Mouse (Mus musculus) gastrocnemius, postnatal 25 days (tissue): ENCODE measurements around the gene Tnik. TPM values are rescaled to one million over a fixed set of nuclear protein-coding genes. Genes with fewer than 3 reads are reported as not detected.
A peak's percentile ranks its signal among the peaks of the same experiment; 100 is the strongest.

Source experiments
- DNase-seq: peaks from one replicate; pipeline ENCODE4 v3.0.0; 2022
- total RNA-seq, 2 experiments: library from RNA; stranded (reverse); gene quantifications; 1 replicate in 1 of 2; 2 replicates in 1 of 2; pipeline ENCODE4 v1.2.3; 2021

Tnik gene
- total RNA-seq, 2 experiments from 2014 or later, result 40.6 to 45.9 TPM

DNA sequence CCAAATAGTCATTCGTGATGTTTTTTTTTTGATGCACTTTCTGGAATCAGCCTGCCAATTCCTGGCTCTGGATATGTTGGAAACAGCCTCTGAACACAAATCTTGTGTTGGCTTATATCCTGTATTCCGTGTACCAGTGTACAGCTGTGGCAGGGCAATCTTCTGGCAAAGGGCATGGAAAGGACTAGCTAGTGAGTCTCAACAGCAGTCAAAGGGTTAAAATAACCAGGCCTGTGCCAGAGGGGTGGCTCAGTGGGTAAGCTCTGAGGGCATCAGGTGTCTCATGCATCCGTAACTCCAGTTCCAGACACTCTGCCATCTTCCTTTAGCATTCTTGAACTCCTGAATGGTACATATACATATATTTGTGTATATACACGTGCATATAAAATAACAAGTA, 83.5 kb downstream of the Tnik start:
- DNase-seq, result no peak

GRCm38 (mm10) chr3:28348746-28349145, 85.7 kb downstream of the Tnik start:
- DNase-seq, result no peak

DNA sequence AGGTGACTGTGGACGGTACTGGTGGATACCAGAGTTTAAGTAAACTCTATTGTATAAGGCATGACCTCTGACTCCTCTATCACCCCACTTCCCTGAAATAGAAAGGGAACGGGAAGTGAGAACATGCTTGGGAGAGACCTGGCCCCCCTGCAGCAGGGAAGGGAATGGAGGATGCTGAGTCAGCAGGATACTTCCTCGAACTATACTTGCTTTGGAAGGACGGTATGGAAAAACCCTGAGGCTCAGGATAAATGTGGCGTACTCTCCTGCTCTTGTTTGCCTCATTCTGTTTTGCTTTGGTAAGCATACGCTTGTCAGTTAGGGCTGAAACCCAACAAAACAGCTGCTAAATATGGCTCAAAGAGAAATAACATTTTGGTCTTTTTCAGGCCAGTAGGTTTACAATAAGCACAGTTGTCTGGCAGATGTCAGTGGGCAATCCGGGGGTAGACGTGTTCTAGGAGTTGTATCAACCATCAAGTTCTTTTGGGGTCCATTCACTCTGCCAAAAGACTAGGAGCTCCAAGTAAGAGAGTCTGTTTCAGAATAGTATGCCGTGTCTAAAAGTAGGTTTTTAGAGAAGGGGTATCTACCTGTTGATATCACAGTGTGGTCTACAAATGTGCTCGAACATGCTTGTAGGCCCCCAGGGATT, 87.3 kb downstream of the Tnik start:
- no peak for DNase-seq

- no peak for DNase-seq
Observed at GRCm38 (mm10) chr3:28358391-28358790, 95.4 kb downstream of the Tnik start.

DNA sequence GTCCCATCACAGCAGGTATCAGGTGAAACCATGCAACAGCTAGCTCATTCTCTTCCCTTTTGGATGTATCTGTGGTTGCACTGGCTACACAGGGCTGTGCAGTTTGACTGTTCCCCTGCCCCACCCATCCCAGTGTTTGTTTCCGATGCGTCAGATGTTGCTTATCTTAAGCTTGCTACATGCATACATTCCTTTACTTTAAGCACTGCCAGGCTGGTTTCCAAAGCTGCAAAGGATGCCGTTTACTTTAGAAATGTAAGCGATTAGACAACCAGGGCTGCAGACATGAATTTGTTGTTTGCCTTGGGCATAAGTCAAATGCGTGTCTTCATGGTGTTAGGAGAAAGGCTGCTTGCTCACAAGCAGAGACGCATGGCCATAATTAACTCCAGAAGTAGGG, 96.1 kb downstream of the Tnik start:
- DNase-seq, result no peak

DNA sequence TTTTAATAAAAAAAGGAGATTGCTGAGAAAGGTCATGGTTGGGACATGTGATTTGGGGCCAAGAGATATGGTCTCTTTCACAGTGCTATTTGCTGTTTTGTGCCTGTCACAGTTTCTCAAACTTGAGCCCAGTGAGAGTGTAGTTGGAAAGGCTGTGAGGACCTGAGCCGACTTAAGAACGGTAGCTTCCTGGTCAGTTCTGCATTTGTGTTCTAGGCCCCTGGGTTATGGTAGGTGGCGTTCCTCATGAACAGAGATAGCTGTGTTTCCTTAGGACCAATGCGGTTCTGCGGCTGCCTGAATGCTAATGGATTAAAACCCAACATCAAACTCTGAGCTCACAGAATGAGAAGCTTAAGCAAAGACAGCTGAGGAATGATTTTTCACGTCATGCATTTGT, 98.0 kb downstream of the Tnik start:
- DNase-seq, result no peak

DNA sequence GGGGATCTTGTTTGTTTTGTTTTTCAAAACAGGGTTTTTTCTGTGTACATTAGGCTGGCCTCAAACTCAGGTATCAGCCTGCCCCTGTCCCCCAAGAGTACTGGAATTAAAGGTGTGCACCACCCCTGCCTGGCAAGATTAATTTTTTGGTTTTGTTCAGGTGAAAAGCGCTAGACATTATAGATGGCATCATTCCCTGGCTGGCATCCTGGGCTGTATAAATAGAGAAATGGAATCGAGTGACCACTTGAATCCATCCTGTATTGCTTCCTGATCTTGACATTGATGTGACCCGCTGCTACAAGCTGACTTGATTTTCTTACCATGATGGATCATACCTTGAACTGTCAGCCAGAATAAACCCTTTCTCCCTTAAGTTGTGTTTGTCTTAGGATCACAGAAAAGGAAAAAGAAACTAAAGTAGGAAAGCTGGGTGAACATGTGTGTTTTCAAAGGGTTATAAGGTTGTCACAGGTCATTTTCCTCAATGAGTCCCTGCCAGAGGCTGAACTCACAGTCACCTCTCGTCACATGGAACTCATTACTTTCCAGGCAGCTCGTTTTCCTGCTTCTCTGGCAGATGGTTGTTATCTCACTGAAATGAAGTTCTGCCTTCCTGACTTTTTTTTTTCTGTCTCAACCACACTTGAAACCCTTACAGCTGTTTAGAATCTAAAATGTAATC, 100.6 kb downstream of the Tnik start:
- no peak for DNase-seq

GRCm38 (mm10) chr3:28368746-28369145, 105.7 kb downstream of the Tnik start:
- DNase-seq, result no peak

GRCm38 (mm10) chr3:28369266-28369665, 106.3 kb downstream of the Tnik start:
- DNase-seq, result no peak

- DNase-seq, result peak; percentile 64
Observed at GRCm38 (mm10) chr3:28369698-28370097, 106.7 kb downstream of the Tnik start.

DNA sequence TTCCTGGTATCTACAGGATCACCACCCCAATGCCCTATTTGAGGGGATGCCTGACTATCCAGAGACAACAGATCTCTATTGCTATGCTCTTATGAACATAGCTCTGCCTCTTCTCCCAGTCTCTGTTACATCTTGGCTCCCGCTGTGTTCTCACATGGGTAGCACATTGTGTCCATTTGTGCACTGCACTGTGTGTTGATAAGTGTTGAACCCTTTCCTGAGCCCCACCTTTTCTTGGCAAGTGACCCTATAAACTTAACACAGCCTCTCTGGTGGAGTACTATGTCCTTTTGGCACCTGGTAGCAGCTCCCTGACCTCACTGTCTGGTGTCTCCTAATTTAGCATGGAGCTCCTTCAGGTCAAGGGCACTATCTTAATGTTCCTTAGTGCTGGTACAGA, 108.6 kb downstream of the Tnik start:
- peak; percentile 68 for DNase-seq

- no peak for DNase-seq
Observed at GRCm38 (mm10) chr3:28372459-28372858, 109.4 kb downstream of the Tnik start.

DNA sequence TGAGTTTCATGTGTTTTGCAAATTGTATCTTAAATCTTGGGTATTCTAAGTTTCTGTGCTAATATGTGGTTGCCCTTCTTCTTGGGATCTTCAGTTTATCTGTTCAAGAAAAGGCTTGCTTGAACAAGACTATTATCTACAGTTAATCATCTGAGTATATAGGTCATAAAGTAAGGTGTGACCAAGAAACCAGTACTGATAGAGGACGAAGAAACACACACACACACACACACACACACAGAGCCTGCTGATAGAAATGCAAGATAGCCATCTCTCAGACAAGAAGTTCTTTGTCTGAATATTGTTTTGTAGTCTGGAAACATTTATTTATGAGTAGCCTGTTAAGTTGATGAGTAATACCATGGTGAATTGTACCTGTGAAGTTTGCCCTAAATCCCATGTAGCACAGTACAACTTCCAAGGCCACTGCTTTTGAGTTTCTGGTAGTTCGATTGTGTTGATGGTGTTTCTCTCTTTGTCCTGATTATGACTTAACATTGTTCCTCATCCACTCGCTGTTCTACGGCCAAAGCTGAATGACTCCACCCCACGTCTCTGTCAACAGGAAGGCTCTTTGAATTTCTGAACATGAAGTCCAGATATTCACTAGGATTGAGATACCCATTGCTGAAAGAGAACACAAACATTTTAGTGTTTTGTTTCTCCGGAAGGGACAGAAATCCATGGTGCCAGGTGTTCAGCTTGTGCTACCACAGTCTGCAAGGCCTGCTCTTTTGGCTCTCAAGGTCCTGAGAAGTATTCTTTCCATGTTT, 111.9 kb downstream of the Tnik start:
- no peak for DNase-seq

GRCm38 (mm10) chr3:28380224-28380623, 117.2 kb downstream of the Tnik start:
- no peak for DNase-seq

GRCm38 (mm10) chr3:28383526-28384126, 120.6 kb downstream of the Tnik start:
- no peak for DNase-seq

DNA sequence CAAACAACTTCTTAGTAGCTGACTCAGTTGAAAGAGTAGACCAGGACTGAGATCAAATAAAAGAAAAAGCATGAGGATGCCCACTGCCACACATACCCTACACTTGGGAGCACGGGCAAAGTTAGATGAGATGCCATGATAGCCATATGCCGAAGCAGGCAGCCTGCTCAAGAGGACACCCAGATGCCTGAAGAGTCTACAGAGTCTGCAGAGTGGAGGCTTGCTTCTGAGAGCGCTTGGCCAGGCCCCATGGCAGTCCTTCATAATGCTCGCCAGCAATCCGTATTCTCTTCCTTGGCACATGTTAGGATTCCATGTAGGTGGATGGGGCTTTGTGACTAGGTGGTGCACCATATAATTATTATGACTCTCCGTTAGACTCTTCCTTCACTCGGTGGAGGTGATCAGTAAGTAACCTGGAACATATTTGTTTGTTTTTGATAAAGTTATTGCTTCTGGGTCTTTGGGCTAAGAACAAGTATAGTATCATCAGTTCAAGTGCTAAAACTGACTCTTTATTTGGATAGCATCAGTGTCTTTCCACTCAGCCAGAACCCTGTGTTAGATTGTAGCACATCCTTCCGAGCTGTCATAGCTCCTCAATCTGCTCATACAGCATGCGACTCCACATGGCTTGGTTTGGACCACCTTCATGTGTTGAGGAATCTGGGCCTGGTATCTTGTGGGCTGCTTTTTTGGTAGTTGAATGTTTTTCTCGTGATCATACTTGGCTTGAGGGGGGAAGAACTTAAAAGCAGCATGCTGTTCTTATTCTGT, 122.4 kb downstream of the Tnik start:
- DNase-seq, result no peak

GRCm38 (mm10) chr3:28388540-28388939, 125.5 kb downstream of the Tnik start:
- no peak for DNase-seq

- DNase-seq, result no peak
Observed at GRCm38 (mm10) chr3:28390183-28390582, 127.2 kb downstream of the Tnik start.

DNA sequence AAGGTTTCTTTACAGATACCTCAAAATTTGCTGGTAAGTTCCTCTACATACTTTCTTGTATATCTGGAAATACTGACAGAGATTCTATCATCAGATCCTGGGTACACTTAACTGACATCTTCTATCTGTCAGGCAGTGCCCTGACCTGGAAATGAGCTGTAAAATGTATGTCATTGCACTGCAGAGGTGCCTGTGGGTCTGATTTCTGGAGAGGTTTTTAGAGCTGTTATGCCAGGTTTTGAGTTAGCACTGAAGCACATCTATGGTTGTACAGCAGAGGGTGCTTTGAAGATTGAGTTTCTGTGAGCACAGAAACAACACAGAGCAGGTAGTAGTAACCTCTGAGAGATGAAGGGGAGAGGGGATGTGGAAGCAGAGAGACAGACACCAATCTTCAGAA, 129.5 kb downstream of the Tnik start:
- no peak for DNase-seq

GRCm38 (mm10) chr3:28398781-28399180, 135.8 kb downstream of the Tnik start:
- DNase-seq, result no peak

DNA sequence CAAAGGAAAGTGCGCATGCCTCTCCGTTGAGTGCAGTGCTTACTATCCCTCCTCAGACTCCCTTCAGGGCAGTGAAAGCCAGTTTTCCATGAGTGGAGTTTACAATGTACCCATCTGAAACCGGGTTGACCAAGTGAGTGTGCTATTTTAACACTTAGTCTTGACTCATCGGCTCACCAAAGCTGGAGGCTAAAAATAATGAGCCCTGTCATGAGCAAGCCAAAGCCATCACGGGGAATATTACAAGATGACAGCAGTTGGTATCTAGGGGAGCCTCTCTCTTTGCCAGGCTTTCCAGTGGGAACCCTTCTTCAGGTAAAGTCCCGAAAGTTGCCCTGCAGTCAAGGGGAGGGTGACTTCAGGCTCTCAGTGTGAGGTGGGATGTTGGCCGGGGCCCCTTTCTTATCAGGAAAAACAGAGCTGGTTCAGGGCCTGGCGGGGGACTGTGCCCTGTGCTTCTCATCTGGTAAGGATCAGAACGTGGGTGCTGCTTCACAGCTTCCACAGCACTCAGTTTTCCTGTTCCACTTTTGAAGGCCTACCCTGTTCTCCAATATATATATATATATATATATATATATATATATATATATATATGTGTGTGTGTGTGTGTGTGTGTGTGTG, 136.7 kb downstream of the Tnik start:
- DNase-seq, result peak; percentile 27

DNA sequence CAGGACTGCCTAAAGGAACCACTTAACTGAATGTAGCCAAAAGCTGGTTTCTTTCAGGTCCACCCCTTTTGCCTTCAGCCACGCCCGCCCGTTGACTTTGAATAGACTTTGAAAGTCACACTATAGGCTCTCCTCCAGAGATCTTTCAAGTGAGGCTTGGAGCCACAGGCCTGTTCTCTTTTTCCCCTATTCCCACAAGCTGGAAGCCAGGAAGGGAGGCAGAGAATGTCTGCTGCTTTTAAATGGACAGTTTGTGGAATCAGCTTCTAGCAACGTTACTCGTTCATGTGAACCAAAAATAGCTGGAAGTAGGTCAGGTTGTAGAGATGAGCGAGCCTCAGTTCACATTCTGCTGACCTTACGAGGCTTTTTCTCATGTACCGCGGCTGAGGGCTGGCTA, 138.3 kb downstream of the Tnik start:
- DNase-seq, result no peak
